Mouse (Mus musculus): Measurements from ENCODE around the gene Lrr1.
"Not testable (repeated sequence)": the region's sequence is repeated elsewhere in the genome, so short reads cannot be mapped to it uniquely, and the experiment has no call there.

Lrr1 gene

GRCm38 (mm10) chr12:69168461-69169106 lies at the start of gene Lrr1:
Gene Lrr1, plus strand, starts transcription at chr12:69168814.
- peak; percentile 51 for DNase-seq (ENCODE audit: low read depth, low spot score)

DNA sequence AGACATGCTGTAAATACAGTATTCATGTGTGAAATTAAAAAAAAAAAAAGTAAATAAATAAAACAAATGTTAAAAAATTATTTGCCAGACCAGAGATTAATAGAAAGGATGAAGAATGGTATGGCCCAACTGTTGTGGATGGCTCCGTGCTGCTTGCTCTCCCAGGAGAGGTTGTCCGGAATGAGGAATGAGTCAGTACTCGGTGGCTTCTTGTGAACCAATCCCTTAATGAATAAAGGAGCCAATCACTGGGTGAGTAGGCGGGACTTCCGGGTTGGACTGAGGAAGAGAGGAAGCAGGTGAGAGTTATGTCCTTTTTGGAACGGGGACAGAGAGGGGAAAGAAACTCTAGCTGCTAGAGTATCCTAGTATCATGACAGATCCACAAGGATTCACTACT lies 48.7 kb upstream of the Lrr1 start:
- DNase-seq (ENCODE audit: low read depth, low spot score), result no peak

DNA sequence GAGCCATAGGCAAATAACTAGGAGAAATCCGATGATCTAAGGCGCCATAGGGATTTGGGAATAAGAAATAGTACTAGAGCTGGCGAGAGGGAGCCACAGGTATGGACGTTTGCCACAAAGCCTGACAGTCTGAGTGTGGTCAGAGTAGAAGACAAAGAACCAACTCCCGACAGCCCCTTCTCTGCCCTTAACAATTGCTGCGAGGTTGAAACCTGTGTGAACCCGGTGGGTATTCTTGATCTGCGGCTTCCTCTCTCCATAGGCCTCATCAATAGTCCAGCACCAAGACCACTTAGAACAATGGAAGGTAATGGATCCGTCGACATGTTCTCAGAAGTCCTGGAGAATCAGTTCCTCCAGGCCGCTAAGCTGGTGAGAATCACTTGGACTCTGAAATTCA lies 45.8 kb upstream of the Lrr1 start:
- no peak for DNase-seq (ENCODE audit: low read depth, low spot score)

GRCm38 (mm10) chr12:69125066-69125465 lies 43.5 kb upstream of the Lrr1 start:
- DNase-seq (ENCODE audit: low read depth, low spot score), result no peak

DNA sequence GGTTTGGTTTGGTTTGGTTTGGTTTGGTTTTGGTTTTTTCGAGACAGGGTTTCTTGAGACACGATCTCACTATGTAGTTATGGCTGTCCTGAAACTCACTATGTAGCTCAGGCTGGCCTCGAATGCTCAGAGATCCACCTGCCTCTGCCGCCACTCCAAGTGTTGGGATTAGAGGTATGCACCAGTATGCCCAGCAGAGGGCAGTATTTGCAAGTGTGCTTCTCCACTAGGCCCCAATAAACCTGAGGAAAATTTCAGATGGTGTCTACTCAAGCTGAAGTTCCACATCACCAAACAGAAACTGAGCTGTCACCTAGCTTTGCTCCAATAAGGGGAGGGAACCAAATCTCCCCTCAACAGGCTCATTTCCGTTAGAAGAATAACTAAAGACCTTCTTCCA lies 41.4 kb upstream of the Lrr1 start:
- no peak for DNase-seq (ENCODE audit: low read depth, low spot score)

DNA sequence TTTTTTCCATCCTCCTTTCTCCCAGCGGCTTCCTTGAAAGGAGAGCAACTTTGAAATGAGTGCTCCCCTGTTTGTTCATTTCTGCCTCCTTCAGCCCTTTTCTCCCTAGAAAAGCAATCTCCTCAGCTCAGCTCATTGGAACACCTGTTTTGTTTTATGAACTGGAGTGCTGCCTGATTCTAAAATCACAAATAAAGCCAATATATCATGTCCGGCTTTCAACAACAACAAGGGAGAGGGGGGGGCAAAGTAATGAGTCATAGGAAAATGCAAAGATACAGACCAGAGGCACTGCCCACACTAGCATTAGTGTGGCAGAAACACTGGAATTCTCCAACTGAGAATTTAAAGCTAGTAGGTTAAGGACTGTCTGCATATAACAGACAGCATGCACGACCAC lies 41.0 kb upstream of the Lrr1 start:
- DNase-seq (ENCODE audit: low read depth, low spot score), result no peak

DNA sequence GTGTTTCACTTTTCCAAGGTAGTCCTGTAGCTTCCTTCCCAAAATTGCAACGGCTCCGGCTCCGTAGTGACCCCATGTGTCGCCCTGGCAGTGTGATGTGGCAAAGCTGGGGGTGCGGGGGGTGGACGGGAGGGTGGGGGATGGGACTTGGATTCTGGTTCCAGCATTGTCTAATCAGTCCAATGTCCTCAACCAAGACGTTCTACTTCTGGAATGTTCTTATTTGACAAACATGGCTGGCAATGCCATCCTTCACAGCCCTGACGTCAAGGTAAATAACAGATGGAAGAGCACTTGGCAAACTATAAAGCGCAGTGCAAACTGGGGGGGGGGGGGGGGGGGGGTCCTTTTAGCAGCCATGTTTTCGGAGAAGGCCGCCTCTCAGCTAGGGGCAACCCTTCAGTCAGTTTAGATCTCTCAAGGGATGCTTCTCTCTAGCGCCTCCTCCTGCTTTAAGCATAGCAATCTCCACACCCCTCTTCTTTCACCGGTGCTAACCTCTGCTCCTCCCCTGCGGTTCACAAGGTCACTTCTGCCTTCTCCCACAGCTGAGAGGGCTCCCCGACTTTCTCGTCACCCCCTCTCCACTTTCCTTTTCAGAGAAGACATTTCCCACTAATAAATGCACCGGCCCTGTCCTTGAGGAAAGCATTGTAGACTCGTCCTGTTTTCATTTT lies 38.8 kb upstream of the Lrr1 start:
- DNase-seq (ENCODE audit: low read depth, low spot score), result no peak

DNA sequence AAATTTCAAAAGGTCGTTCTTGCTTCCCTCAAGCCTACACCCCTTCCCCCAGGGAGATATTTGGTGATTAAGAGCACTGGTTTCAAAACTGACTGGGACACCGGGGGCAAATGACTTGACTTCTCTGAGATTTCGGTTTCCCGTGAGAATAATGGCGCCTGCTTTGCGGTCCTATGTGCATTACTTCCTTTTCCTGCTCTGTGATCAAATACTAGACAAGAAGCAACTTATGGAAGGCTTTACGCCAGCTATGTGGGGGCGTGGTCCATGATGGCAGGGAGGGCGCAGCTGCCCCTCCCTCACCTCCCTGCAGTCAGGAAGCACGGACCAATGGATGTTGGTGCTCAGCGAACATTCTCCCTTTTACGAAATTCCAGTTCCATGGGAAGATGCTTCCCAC lies 38.1 kb upstream of the Lrr1 start:
- no peak for DNase-seq (ENCODE audit: low read depth, low spot score)

GRCm38 (mm10) chr12:69131267-69131666 lies 37.3 kb upstream of the Lrr1 start:
- DNase-seq (ENCODE audit: low read depth, low spot score), result no peak

- DNase-seq (ENCODE audit: low read depth, low spot score), result no peak
Measured at GRCm38 (mm10) chr12:69131981-69132380, 36.6 kb upstream of the Lrr1 start.

DNA sequence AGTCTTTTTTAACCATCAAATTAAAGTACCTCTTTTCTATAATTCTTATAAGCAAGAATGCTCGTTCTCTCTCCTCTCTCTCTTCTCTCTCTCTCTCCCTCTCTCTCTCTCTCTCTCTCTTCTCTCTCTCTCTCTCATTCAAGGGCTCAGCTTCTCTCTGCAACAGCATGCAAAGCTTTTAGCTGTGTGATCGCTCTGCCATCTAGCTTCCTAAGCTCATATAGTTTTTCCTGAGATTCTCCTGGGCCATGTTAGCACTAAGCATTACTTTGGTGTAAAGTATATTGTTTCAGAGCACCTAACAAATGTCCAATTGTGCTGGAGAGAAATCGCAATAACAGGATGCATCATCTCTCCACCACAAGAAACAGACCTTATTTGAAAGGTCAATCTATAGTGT lies 29.4 kb upstream of the Lrr1 start:
- DNase-seq (ENCODE audit: low read depth, low spot score), result no peak

DNA sequence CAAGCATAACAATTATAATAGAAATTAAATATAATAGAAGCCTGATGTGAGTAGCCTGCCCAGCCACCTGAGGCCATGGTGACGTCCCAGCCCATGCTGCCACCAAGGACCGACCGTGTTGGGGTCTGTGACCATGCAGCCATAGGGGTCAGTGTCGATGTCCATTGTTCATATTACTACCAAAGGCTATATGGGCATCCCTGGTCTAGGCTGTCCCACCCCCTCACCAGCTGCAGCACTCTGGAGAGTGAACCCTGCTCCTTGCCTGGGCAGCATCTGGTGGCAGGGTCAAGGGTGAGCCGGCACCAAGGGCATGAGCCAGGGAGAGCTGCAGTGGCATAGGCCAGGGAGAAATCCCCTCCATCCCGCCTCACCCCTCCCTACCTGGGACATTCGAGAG lies 28.8 kb upstream of the Lrr1 start:
- no peak for DNase-seq (ENCODE audit: low read depth, low spot score)

- DNase-seq (ENCODE audit: low read depth, low spot score), result no peak
Measured at GRCm38 (mm10) chr12:69143460-69143859, 25.2 kb upstream of the Lrr1 start.

DNA sequence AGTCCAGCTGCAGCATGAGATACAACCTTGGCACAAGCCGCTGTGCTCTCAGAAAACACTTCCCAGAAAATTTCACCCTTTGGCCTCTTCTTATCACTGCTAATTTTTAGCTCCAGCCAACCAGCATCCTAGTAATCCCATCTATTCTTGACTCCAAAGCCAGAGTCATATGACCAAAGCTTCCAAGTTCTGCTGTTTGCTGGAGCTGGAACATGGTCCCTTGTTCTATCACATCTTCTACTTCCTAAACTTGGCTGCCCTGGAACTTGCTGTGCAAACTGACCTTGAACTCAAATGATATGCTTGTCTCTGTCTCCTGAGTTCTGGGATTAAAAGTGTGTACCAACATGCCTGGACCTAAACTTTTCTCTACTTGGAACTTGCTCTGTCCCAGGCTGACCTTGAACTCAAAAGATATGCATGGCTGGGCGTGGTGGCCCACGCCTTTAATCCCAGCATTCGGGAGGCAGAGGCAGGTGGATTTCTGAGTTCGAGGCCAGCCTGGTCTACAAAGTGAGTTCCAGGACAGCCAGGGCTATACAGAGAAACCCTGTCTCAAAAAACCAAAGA lies 21.4 kb upstream of the Lrr1 start:
- no peak for DNase-seq (ENCODE audit: low read depth, low spot score)

DNA sequence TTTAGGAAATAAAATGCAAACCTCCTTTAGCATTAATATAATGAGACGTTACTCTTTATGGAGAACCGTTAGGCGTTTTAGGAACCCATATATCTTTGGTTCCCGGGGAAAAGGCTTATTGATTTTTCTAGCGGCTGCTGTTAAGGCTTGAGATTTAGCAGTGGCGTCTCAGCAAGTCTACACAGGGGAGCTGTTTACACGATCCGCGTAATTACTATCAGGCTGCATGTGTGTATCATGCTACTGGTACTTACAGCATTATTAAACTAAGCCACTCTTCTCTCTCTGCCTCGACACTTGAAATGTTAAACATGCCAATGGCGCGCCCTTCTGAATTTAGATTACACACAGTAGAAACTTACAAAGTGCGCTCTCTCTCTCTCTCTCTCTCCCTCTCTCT lies 18.6 kb upstream of the Lrr1 start:
- DNase-seq (ENCODE audit: low read depth, low spot score), result no peak

GRCm38 (mm10) chr12:69155923-69156322 lies 12.7 kb upstream of the Lrr1 start:
- DNase-seq (ENCODE audit: low read depth, low spot score), result no peak

DNA sequence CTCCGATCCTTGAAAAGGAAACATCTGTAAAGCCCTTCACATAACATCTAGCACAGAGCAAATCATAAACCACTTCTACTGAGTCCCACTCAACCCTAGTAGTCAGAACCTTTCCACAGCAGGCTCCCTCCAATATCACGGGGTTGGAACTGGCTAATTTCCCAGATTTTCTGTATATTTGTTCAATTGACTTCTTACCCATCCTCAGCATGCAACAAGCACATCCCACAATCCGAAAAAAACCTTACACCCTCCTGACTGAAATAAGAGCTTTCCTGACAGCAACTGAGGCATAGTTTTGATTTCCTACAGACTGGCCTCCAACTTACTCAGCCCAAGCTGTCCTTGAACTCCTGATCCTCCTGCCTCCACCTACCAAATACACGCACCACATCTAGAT lies 12.2 kb upstream of the Lrr1 start:
- DNase-seq (ENCODE audit: low read depth, low spot score), result no peak

DNA sequence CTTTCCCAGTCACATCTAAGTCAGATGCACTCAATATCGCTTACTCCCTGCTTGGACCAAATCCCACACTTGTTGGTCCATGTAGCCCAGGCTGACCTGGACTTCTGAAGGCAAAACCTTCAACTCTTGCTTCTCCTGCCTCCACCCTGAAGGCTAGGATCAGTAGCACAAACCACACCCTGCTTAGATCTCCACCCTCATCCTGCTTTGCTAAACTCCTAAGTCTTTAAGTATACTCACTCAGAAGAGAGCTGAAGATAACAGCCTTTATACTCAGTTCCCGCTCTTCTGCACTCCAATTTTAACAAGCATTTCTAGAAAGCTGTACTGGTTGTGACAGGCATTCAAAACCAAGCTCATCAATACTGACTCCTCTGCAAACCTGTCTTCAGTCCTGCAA lies 11.5 kb upstream of the Lrr1 start:
- no peak for DNase-seq (ENCODE audit: low read depth, low spot score)

DNA sequence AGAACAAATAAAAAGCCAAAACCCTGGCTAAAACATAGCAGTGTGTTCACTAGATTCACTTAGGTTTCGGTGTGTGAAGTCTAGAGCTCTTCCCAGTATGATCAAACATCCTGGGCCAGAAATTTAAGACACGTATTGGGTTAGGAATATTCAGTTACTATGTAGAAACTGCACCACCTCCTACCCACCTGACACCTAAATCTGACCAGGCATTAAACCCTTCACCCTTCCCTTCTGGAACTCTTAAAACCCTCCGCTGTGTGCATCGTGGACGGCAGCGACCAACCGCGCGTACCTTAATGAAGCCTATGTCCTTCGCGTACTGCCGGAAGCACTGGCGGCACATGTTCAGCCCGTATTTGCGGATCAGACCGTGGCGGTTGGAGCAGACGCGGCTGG lies 10.2 kb upstream of the Lrr1 start:
- no peak for DNase-seq (ENCODE audit: low read depth, low spot score)

GRCm38 (mm10) chr12:69158765-69159577 lies 9.6 kb upstream of the Lrr1 start, which contains the start of gene Rps29:
Gene Rps29, minus strand, starts transcription at chr12:69159186.
- DNase-seq (ENCODE audit: low read depth, low spot score), result peak; percentile 98

DNA sequence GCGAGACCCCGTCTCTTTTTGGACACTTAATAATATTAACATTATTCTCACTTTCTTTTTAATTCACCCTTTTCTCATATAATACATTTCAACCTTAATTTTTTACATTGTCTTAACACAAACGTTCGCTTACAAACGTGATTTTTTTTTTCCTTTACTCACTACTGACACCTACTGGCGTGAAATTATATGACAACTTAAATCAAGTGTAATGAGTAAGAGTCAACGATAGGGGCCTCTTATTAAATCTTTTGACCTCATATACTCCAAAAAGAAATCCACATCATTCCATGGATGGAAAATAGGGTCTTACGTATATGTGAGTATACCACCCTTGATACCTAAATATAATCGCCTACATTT lies 9.1 kb upstream of the Lrr1 start:
- no peak for DNase-seq (ENCODE audit: low read depth, low spot score)

- DNase-seq (ENCODE audit: low read depth, low spot score), result not testable (repeated sequence)
Measured at GRCm38 (mm10) chr12:69160677-69161076, 7.9 kb upstream of the Lrr1 start.
